Mouse (Mus musculus): ENCODE results near the gene Olfr1224-ps1. TPM values are rescaled to one million over a fixed set of nuclear protein-coding genes. Genes with fewer than 3 reads are reported as not detected.

Gene Olfr1224-ps1
- polyA plus RNA-seq, 1 experiment from 2014 or later, result not detected

- no peaks in the 10 kb centered on the region for H3K27me3 ChIP-seq (ENCODE audit: control insufficient read depth, insufficient read depth, low read length)
- H3K9me3 ChIP-seq (ENCODE audit: control insufficient read depth, low read length), result no peaks in the 10 kb centered on the region
- no peak for ATAC-seq (ENCODE audit: low FRiP score)
Measured at GRCm38 (mm10) chr2:89105651-89106050, 58.2 kb downstream of the Olfr1224-ps1 start.

More at GRCm38 (mm10) chr2:89105651-89106050, 58.2 kb downstream of the Olfr1224-ps1 start:
- no peaks in the 10 kb centered on the region for H3K36me3 ChIP-seq (ENCODE audit: control insufficient read depth, insufficient read depth, low read length)
- no peak overlapping the region for H3K9ac ChIP-seq (ENCODE audit: low read length)
- H3K27ac ChIP-seq (ENCODE audit: low read depth, low read length), result no peak overlapping the region
- H3K4me1 ChIP-seq (ENCODE audit: control insufficient read depth, insufficient read depth, low read length), result no peaks in the 10 kb centered on the region
- no peak overlapping the region for H3K4me2 ChIP-seq
- DNase-seq (ENCODE audit: low spot score, missing footprints), result no peak
- H3K4me3 ChIP-seq (ENCODE audit: low read depth, low read length), result no peak overlapping the region

Other genes starting within 250 kb of the Olfr1224-ps1 start
- not detected in 2 replicates for gene Olfr1209, start 248.9 kb downstream of the Olfr1224-ps1 start, polyA plus RNA-seq (2014; fragmentation: Nextera tagmentation; extraction: Ambion mirVana)
- gene Olfr1211, start 226.0 kb downstream of the Olfr1224-ps1 start, polyA plus RNA-seq (2014; fragmentation: Nextera tagmentation; extraction: Ambion mirVana), result not detected in 2 replicates
- gene Olfr1212, start 210.1 kb downstream of the Olfr1224-ps1 start, polyA plus RNA-seq (2014; fragmentation: Nextera tagmentation; extraction: Ambion mirVana), result not detected in 2 replicates
- not detected in 2 replicates for gene Gm13762, start 183.8 kb downstream of the Olfr1224-ps1 start, polyA plus RNA-seq (2014; fragmentation: Nextera tagmentation; extraction: Ambion mirVana)
- not detected in 2 replicates for gene Olfr1214, start 171.4 kb downstream of the Olfr1224-ps1 start, polyA plus RNA-seq (2014; fragmentation: Nextera tagmentation; extraction: Ambion mirVana)
- not detected in 2 replicates for gene Olfr1215, start 157.1 kb downstream of the Olfr1224-ps1 start, polyA plus RNA-seq (2014; fragmentation: Nextera tagmentation; extraction: Ambion mirVana)
- not detected in 2 replicates for gene Olfr1216, start 145.8 kb downstream of the Olfr1224-ps1 start, polyA plus RNA-seq (2014; fragmentation: Nextera tagmentation; extraction: Ambion mirVana)
- not detected in 2 replicates for gene Olfr1217, start 132.0 kb downstream of the Olfr1224-ps1 start, polyA plus RNA-seq (2014; fragmentation: Nextera tagmentation; extraction: Ambion mirVana)
- gene Olfr1218, start 102.9 kb downstream of the Olfr1224-ps1 start, polyA plus RNA-seq (2014; fragmentation: Nextera tagmentation; extraction: Ambion mirVana), result not detected in 2 replicates
- gene Olfr1219, start 80.6 kb downstream of the Olfr1224-ps1 start, polyA plus RNA-seq (2014; fragmentation: Nextera tagmentation; extraction: Ambion mirVana), result not detected in 2 replicates
- gene Olfr1220, start 57.3 kb downstream of the Olfr1224-ps1 start, polyA plus RNA-seq (2014; fragmentation: Nextera tagmentation; extraction: Ambion mirVana), result not detected in 2 replicates
- not detected in 2 replicates for gene Olfr1221, start 46.8 kb downstream of the Olfr1224-ps1 start, polyA plus RNA-seq (2014; fragmentation: Nextera tagmentation; extraction: Ambion mirVana)
- gene Olfr1222, start 31.0 kb downstream of the Olfr1224-ps1 start, polyA plus RNA-seq (2014; fragmentation: Nextera tagmentation; extraction: Ambion mirVana), result not detected in 2 replicates
- not detected in 2 replicates for gene Olfr1223, start 12.5 kb downstream of the Olfr1224-ps1 start, polyA plus RNA-seq (2014; fragmentation: Nextera tagmentation; extraction: Ambion mirVana)
- not detected in 2 replicates for gene Olfr1225, start 10.6 kb upstream of the Olfr1224-ps1 start, polyA plus RNA-seq (2014; fragmentation: Nextera tagmentation; extraction: Ambion mirVana)
- not detected in 2 replicates for gene Olfr1226, start 36.0 kb upstream of the Olfr1224-ps1 start, polyA plus RNA-seq (2014; fragmentation: Nextera tagmentation; extraction: Ambion mirVana)
- not detected in 2 replicates for gene Olfr1228, start 90.0 kb upstream of the Olfr1224-ps1 start, polyA plus RNA-seq (2014; fragmentation: Nextera tagmentation; extraction: Ambion mirVana)
- not detected in 2 replicates for gene Olfr1229, start 123.9 kb upstream of the Olfr1224-ps1 start, polyA plus RNA-seq (2014; fragmentation: Nextera tagmentation; extraction: Ambion mirVana)
- not detected in 2 replicates for gene Olfr1230, start 133.2 kb upstream of the Olfr1224-ps1 start, polyA plus RNA-seq (2014; fragmentation: Nextera tagmentation; extraction: Ambion mirVana)
- not detected in 2 replicates for gene Olfr1231, start 143.0 kb upstream of the Olfr1224-ps1 start, polyA plus RNA-seq (2014; fragmentation: Nextera tagmentation; extraction: Ambion mirVana)
- not detected in 2 replicates for gene Olfr1232, start 165.6 kb upstream of the Olfr1224-ps1 start, polyA plus RNA-seq (2014; fragmentation: Nextera tagmentation; extraction: Ambion mirVana)
- gene Olfr1233, start 178.3 kb upstream of the Olfr1224-ps1 start, polyA plus RNA-seq (2014; fragmentation: Nextera tagmentation; extraction: Ambion mirVana), result not detected in 2 replicates
- not detected in 2 replicates for gene Olfr1234, start 200.8 kb upstream of the Olfr1224-ps1 start, polyA plus RNA-seq (2014; fragmentation: Nextera tagmentation; extraction: Ambion mirVana)
- not detected in 2 replicates for gene Olfr1238, start 245.6 kb upstream of the Olfr1224-ps1 start, polyA plus RNA-seq (2014; fragmentation: Nextera tagmentation; extraction: Ambion mirVana)

Measured in midbrain, embryonic 11.5 days (tissue).